ENCODE assay signal across 25 mouse cellular contexts in genomic region chr2:73380298-73380975, GRCm38 (mm10). TPM values are rescaled to one million over a fixed set of nuclear protein-coding genes. Genes with fewer than 3 reads are reported as not detected.
A peak's percentile ranks its signal among the peaks of the same experiment; 100 is the strongest.
DNase-seq lines count a peak whose midpoint lies in the region; ATAC-seq and TF ChIP-seq lines count a peak whose summit lies in the region.
"Had no signal": no experiment of that assay in that cellular context is flagged by ENCODE, and none has a peak within 500 bp of the region (broad histone marks: within the 10 kb centered on the region; RNA-seq: fewer than 3 reads in every experiment).

No protein-coding gene starts in this region.

- no peaks in the 10 kb centered on the region for H3K4me1 ChIP-seq in kidney, adult 2 months (ENCODE audit: control insufficient read depth, insufficient read depth, low read length)
- no peaks in the 10 kb centered on the region for H3K4me1 ChIP-seq in lung, embryonic 14.5 days (ENCODE audit: insufficient read depth)
- H3K4me1 ChIP-seq in kidney, embryonic 16.5 days (ENCODE audit: insufficient read depth, low read length): peaks cover 7% of the 10 kb centered on the region
- no peaks in the 10 kb centered on the region for H3K4me1 ChIP-seq in kidney, postnatal 0 days (replicated peaks; ENCODE audit: insufficient read depth, low read length)
- H3K4me1 ChIP-seq: limb, embryonic 15.5 days had no signal

- peak overlapping the region; percentile 4; the same call in 1 of the 2 replicates for H3K4me2 ChIP-seq in lung, embryonic 14.5 days
- no peak overlapping the region for H3K4me2 ChIP-seq in kidney, embryonic 16.5 days (replicated peaks; ENCODE audit: low read depth, low read length)
- no peak overlapping the region for H3K4me2 ChIP-seq in kidney, postnatal 0 days (ENCODE audit: low read length)
- H3K4me2 ChIP-seq: heart, embryonic 12.5 days; hindbrain, embryonic 14.5 days; limb, embryonic 15.5 days; liver, embryonic 15.5 days had no signal

- no peak for TF ChIP-seq POLR2A in kidney, adult 2 months (IDR thresholded peaks at IDR 0.05; ENCODE audit: low read depth, low read length)

- TF ChIP-seq CTCF in kidney, adult 2 months (conservative IDR thresholded peaks at IDR 0.05; ENCODE audit: insufficient read depth, insufficient read length, low read depth, low read length): no peak
- no peak for TF ChIP-seq CTCF in lung, embryonic 14.5 days (IDR thresholded peaks at IDR 0.05; ENCODE audit: low read depth)
- no peak for TF ChIP-seq CTCF in kidney, postnatal 0 days (IDR thresholded peaks at IDR 0.05; ENCODE audit: low read depth)

- DNase-seq in kidney, adult 2 months: peak; percentile 30
- DNase-seq in kidney, adult 18-20 months: no peak
- DNase-seq in lung, embryonic 14.5 days: peak; percentile 28
- DNase-seq in lung, postnatal 14 days: no peak
- peak; percentile 18 for DNase-seq in kidney, postnatal 0 days (ENCODE audit: low spot score)
- DNase-seq in embryo, embryonic 10.5 days (ENCODE audit: low spot score): no peak
- DNase-seq: adrenal gland, postnatal 25 days; B cell, adult 2 months; cerebellum, adult 11-12 months; cerebellum, adult 9-11 months; forebrain, postnatal 0 days; gastrocnemius, postnatal 14 days; layer of hippocampus, postnatal 36 days; left cerebral cortex, postnatal 4 days; lung, postnatal 36 days; midbrain, embryonic 14.5 days; thymus, adult 2 months; thymus, postnatal 36 days had no signal

- no peaks in the 10 kb centered on the region for H3K27me3 ChIP-seq in kidney, adult 2 months (replicated peaks; ENCODE audit: control insufficient read depth, insufficient read depth, low read length)
- H3K27me3 ChIP-seq in lung, embryonic 14.5 days (ENCODE audit: insufficient read depth, low read length): no peaks in the 10 kb centered on the region
- H3K27me3 ChIP-seq in kidney, embryonic 16.5 days (ENCODE audit: insufficient read depth, low read length): no peaks in the 10 kb centered on the region
- no peaks in the 10 kb centered on the region for H3K27me3 ChIP-seq in kidney, postnatal 0 days (ENCODE audit: insufficient read depth, low read length)
- H3K27me3 ChIP-seq: heart, embryonic 12.5 days; limb, embryonic 15.5 days; liver, embryonic 15.5 days had no signal

- no peak overlapping the region for H3K9ac ChIP-seq in lung, embryonic 14.5 days
- H3K9ac ChIP-seq in kidney, embryonic 16.5 days (replicated peaks; ENCODE audit: low read length): no peak overlapping the region
- H3K9ac ChIP-seq in kidney, postnatal 0 days (ENCODE audit: low read depth, low read length): no peak overlapping the region
- H3K9ac ChIP-seq: forebrain, postnatal 0 days; heart, embryonic 12.5 days; hindbrain, embryonic 14.5 days; limb, embryonic 15.5 days; liver, embryonic 15.5 days had no signal

- no peak overlapping the region for H3K4me3 ChIP-seq in kidney, adult 2 months (ENCODE audit: insufficient read depth, low read depth, low read length)
- H3K4me3 ChIP-seq in lung, embryonic 14.5 days (ENCODE audit: low read depth, low read length): no peak overlapping the region
- H3K4me3 ChIP-seq in kidney, embryonic 16.5 days (ENCODE audit: low read length): no peak overlapping the region
- H3K4me3 ChIP-seq in kidney, postnatal 0 days (replicated peaks; ENCODE audit: low read depth, low read length): no peak overlapping the region
- H3K4me3 ChIP-seq: erythroblast, embryonic 14.5 days; heart, embryonic 12.5 days; limb, embryonic 15.5 days; liver, embryonic 15.5 days; megakaryocyte, embryonic 14.5 days had no signal

- no peaks in the 10 kb centered on the region for H3K9me3 ChIP-seq in lung, embryonic 14.5 days (ENCODE audit: low read depth, low read length)
- no peaks in the 10 kb centered on the region for H3K9me3 ChIP-seq in kidney, embryonic 16.5 days (ENCODE audit: low read length)
- no peaks in the 10 kb centered on the region for H3K9me3 ChIP-seq in kidney, postnatal 0 days (replicated peaks; ENCODE audit: low read length)
- H3K9me3 ChIP-seq: heart, embryonic 12.5 days; limb, embryonic 15.5 days; liver, embryonic 15.5 days; megakaryocyte, embryonic 14.5 days had no signal

- H3K27ac ChIP-seq in kidney, adult 2 months (ENCODE audit: insufficient read depth, low read depth, low read length): no peak overlapping the region
- H3K27ac ChIP-seq in lung, embryonic 14.5 days (ENCODE audit: low read depth): peak overlapping the region; percentile 84
- peak overlapping the region; percentile 31 for H3K27ac ChIP-seq in kidney, embryonic 16.5 days (ENCODE audit: low read length)
- H3K27ac ChIP-seq in kidney, postnatal 0 days: 0 out of 2 replicates have a peak overlapping the region, but pooled peaks have one; percentile 20
- H3K27ac ChIP-seq: hindbrain, embryonic 14.5 days; limb, embryonic 15.5 days; liver, embryonic 15.5 days had no signal

- no peaks in the 10 kb centered on the region for H3K36me3 ChIP-seq in kidney, adult 2 months (ENCODE audit: control insufficient read depth, insufficient read depth, low read length)
- no peaks in the 10 kb centered on the region for H3K36me3 ChIP-seq in lung, embryonic 14.5 days (ENCODE audit: insufficient read depth)
- no peaks in the 10 kb centered on the region for H3K36me3 ChIP-seq in kidney, embryonic 16.5 days (ENCODE audit: insufficient read depth, low read length)
- H3K36me3 ChIP-seq in kidney, postnatal 0 days (ENCODE audit: insufficient read depth, low read length): no peaks in the 10 kb centered on the region
- H3K36me3 ChIP-seq: heart, embryonic 12.5 days; limb, embryonic 15.5 days had no signal

- WGBS in kidney, adult 2 months: 42% methylated on average over 9 of the region's 9 CpGs
- WGBS in lung, embryonic 14.5 days: 40% methylated on average over 9 of the region's 9 CpGs
- 60% methylated on average over 9 of the region's 9 CpGs for WGBS in kidney, embryonic 16.5 days
- WGBS in kidney, postnatal 0 days: 51% methylated on average over 9 of the region's 9 CpGs

- peak; percentile 68; the same call in 1 of the 2 replicates for ATAC-seq in lung, embryonic 14.5 days (ENCODE audit: insufficient read depth)
- ATAC-seq in kidney, embryonic 16.5 days (ENCODE audit: low FRiP score, low TSS enrichment): peak; percentile 81
- no peak; the same call in 1 of the 2 replicates for ATAC-seq in kidney, postnatal 0 days (replicated peaks; ENCODE audit: low FRiP score, low read depth)
- ATAC-seq: forebrain, postnatal 0 days had no signal

RNA-seq across cellular contexts. Expression of gene Gpr155, which starts 5.9 kb away (rescaled TPM):
- polyA plus RNA-seq in kidney, adult 2 months (2012; rRNA removed): 6.2 and 9.1 TPM in 2 replicates
- polyA plus RNA-seq in lung, embryonic 14.5 days (2014; fragmentation: Nextera tagmentation; extraction: Ambion mirVana): 6.2 and 6.9 TPM in 2 replicates
- polyA plus RNA-seq in kidney, embryonic 16.5 days (2015; fragmentation: Nextera tagmentation; extraction: Ambion mirVana): 7.7 and 8.2 TPM in 2 replicates
- 9.4 and 9.8 TPM in 2 replicates for polyA plus RNA-seq in kidney, postnatal 0 days (2015; fragmentation: Nextera tagmentation; extraction: Ambion mirVana)

Comparison
In these comparisons a context has a peak if more than half of its experiments do, and no peak if none do; other contexts are left out.
1. DNase-seq: peak in kidney, adult 2 months (single experiment), lung, embryonic 14.5 days (single experiment) and kidney, postnatal 0 days (single experiment); none in kidney, adult 18-20 months (single experiment), lung, postnatal 14 days (single experiment) and embryo, embryonic 10.5 days (single experiment).